Mouse (Mus musculus) embryo, embryonic 10.5 days (tissue): ENCODE measurements around the gene Eras.
"Not testable (repeated sequence)": the region's sequence is repeated elsewhere in the genome, so short reads cannot be mapped to it uniquely, and the experiment has no call there.

Experiments
- DNase-seq: peaks from one replicate; pipeline ENCODE4 v3.0.0-alpha.2; 2015; ENCODE audit warnings: low spot score

Gene Eras

DNA sequence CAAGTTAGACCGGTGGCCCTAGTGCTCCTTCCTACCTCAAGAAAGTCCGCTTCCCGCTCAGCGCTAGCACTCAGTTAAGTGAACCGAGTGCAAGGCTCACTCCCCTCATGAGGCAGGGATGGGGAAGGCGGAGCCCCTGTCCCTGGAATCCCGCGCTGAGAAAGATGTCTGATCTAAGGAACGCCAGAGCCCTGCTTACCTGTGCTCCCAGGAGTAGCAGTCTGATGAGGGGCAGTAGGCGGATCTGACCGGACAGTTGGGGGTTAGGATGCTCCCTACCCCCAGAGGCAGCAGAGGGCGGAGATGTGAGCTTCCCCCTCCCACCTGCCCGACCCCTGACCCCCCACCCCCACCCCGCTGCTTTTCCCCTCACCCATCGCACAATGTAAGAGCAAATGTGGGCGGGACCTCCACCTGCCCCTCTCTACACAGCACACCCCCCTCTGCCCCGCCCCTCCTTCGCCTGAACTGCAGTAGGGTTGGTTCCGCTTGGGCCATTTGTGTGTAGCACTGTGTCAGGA is at the start of gene Eras:
Gene Eras, minus strand, starts transcription at position 338 of the 521 bp plus-strand sequence.
- DNase-seq: no peak

DNA sequence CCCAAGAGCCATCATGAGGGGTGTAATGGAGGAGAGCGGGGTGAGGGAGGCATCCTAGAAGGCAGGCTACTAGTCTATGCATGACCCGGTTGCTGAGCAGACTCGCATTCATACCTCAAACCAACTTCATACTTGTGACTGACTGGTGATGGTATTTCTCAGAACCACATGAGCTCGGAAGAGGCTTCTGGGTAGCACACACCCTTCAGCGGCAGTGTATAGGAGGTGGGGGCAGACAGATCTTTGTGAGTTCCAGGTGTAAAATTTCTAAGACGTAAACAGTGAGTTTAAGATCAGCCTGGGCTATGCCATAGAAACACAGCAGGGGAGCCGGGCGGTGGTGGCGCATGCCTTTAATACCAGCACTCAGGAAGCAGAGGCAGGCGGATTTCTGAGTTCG is 49.5 kb upstream of the Eras start, which contains the start of gene Gata1:
Gene Gata1, minus strand, starts transcription at position 180 of the 400 bp plus-strand sequence.
- no peak for DNase-seq

DNA sequence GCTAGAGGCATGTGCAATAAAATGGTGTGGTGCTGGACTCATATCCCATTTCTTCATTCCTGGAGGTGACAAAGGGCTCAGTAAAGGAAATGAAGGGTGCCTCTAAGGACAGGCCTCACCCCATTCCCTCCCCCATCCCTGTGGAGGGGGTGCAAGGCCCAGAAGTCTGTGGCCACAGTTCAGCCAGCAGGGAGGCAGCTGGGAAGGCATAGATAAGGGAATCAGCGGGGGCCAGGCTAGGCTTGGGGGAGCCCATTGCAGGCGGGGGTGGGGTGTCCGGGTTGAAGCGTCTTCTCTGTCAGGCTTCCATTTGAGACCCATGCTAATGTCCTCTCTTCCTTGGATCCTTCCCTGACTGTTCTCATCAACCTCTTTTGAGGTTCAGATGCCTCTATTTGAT is 42.9 kb upstream of the Eras start:
- no peak for DNase-seq

DNA sequence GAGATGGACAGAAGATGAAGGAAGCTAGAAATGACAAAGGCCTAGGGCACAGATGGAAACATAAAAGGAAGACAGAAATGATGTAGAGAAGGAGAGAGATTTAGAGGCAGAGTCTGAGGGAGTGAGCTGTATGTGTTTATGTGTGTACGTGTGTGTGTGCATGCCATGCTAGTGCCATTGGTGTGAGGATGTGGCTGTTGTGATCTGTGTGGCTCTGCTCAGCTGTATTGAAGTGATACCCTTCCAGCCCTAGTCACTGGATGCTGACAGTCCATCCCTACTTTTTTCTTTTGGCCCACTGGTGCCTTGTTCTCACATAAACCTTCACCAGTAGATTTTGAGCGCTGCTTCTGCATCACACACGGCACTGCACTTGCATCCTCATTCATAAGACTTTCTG is 40.5 kb upstream of the Eras start:
- no peak for DNase-seq

DNA sequence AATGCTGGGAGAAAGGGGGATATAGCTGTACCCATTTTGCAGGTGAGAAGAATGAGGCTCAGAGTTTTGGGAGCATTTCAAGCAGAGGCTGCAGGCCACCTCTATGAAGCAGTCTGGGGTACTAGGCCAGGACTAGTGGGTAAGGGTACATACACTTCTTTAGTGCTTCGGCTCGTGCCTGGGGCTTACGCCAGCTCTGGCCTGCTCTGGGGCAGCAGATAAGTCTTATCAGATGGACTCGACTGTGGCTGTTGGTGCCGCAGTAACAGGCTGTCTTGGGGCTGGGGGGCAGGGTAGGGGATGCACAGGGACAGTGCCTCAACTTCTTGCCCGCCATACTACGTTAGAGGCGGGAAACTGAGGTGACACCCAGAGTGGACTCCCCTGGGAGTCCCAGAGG is 39.8 kb upstream of the Eras start:
- no peak for DNase-seq

DNA sequence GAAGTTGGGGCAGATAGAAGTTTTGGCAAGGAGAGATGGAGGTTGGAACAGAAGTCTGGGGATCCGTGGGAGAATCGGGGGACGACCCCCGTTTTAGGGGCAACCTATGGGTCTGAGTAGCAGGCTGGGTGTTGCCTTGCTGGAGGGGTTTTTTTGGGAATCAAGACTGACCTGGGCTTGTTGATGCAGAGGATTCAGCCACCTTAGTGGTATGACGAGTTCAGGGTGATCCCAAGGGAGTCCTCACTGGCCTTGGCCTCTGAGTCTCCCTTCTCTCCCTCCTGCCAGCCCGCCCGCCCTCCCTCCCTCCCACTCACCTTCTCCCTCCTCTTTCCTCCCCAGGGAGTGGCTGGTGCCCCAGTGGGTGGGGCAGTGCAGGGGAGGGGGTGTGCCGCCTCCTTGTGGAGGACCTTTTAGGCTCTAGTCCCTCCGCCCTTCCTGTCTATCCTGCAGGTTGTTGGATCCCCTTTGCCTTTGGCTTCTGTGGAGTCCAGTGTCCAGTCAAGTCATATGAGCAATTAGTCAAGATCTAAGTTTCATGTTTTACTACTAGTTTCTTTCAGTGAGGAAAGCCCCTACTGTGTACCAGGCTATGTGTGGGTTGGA is 39.3 kb upstream of the Eras start:
- no peak for DNase-seq

DNA sequence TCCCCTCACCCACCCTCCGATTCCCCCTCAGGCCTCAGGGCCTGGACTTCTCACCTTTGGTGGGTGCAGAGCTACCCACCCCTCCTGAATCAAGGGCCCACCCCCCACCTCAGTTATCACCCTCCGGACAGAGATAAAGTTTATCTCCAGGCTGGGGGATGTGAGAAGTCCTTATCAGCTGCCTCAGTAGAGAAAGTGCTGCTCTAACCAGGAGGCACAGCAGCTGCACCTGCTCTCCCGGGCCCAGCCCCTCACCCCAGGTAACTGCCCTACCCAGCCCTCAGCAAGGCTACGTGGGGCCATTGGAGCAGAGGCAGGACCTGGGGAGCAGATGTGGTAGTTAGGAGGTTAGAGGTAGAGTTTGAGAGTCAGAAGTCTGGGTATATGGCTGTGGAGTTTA is 37.8 kb upstream of the Eras start:
- no peak for DNase-seq

DNA sequence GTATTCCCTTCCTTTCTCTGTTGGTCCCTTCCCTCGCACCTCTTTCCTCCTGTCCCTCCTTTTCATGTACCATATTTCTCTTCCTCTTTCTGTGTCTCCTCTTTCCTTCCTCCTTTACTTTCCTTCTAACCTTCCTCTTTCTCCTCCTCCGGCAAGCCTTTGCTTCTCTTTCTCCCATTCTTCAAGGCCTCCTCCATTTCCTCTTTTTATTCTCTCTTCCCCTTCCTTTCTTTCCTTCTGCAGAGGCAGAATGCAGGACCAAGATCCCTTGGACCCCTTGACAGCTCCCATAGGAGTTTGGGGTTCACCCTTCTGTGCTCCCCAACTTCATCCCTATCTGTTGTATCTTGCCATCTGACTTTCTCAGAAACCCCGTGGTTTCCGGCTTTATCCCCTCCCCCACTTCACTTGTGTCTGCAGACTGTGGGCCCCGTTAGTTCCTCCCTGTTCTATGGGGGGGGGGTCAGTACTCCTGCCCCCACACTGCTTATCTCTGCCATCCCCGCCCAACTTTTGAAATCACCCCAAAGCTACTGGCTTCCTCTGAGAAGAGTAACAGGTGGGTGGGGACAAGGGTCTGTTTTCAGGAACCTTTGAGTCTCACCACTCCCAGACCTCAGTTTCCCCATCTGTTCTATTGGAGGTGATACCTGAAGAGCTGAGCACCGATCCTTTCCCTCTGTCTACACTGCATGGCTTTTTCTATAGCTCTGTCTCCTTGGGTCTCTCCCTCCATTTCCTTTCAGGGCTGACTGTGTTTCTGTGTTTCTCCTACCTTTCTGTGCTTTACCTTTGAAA is 35.6 kb upstream of the Eras start:
- DNase-seq: no peak

DNA sequence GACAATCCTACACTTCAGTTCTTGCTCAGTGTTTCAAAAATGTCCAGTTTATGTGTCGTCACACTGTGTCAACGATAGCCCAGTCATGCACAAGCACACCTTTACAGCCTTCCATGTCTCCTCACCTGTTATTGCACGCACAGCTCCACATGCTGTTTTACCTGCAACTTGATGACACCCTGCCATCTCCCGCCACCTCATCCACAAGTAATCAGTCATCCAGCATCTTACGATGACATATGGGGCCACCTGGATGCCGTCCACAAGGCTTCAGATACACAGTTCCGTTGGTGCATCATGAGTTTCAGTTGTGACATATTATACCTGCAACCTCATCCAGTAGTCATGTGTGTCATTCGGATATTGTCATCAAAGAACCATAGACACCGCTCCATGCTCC is 30.5 kb upstream of the Eras start:
- DNase-seq: no peak

DNA sequence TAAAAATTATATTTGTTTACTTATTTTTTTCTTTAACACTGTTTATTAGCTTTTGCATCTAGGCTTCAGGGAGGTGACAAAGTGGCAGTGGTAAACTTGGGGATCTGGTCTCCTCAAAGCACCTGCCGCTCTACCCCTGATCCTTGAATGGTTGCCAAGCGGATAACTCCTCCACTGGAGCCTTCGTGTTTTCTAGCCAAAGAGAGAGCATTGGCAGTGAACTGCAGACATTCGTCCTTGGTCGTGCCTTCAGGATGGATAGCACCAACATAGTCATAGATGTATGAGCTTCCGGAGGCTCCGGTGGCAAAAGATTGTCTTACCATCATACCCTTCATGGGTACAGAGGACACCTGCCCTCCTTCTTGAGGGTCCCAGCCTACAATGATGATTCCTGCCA is 21.7 kb upstream of the Eras start:
- no peak for DNase-seq

DNA sequence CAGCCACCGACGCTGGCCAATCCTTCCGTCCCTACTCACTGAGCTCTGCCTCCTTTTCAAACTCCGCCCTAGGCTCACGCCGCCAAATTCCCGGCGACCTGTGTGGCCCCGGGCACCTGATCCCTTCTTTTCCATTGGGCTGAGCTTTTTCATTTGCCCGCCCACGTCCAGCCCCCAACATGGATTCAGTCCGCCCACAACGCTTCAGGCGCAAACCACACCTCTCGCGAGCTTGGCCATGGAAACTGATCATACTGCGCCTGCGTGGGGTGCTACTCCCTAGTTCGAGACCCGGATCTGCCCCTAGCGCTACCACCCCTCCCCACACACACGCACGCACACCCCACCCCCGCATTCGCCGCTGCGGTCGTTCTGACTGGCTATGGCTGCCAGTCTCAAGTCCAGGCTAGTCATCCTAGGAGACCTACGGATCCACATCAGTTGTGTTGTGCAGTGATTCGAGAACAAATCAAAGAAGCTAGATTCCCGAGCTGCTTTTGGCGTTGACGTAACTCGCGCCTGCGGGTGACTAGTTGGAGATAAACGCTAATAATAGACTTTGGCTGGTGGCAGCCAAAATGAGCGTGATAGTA is 19.6 kb upstream of the Eras start:
- DNase-seq: peak; percentile 95

DNA sequence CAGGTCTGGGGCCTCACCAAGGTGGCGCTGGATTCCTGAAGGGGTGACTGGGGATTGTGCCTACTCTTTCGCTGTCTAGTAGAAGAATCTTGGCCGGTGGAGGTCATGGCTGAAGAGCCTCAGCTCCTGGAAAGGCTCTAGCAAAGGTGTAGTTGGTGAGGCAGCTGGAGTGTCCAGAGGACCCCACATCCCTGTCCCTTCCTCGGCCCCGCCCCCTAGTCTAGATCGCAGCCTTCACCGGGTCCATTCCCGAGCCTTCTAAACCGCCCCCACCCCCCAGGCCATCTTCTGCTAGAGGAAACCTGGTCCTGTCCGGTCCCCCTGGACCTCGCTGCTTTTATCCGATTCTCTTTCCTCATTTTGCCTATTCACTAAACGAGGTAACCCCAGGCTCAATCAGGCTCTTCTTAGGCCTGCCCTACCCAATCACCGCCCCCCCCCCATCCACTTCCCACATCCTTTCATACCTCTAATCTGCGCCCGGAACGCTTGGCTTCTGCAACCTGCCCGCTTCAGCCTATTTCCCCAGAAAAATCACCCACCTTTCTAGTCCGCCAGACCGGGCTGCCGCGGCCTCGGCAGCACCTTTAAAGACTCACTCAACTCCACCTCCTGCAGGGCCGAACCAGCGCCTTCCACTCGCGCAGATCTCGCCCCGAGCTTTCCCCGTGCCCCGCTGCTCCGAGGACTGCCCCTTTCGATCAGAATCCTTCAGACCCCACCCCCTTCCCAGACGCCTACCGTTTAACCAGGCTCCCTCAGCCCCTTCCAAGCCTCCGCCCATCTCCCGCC is 18.9 kb upstream of the Eras start, which contains the start of gene Hdac6:
Gene Hdac6, minus strand, starts transcription at position 782 of the 792 bp plus-strand sequence.
- no peak for DNase-seq

DNA sequence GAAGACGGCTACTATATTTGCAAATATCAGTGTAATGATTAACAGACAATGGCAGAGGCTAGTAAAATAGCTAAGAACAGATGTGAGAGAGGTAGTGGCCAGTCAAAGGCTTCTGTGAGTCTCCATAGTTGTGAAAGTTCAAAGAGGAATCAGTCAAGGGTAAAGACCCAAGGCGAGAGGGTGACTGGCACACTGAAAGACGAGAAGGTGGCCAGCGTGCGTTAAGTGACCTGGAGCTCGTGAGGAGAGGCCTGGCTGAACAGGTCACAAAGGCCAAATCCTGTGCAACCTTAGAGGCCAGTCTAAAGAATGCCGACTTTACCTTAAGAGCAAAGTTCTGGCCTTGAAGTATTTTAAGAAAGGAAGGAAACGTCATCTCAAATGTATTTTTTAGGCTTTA is 17.2 kb upstream of the Eras start:
- DNase-seq: no peak

DNA sequence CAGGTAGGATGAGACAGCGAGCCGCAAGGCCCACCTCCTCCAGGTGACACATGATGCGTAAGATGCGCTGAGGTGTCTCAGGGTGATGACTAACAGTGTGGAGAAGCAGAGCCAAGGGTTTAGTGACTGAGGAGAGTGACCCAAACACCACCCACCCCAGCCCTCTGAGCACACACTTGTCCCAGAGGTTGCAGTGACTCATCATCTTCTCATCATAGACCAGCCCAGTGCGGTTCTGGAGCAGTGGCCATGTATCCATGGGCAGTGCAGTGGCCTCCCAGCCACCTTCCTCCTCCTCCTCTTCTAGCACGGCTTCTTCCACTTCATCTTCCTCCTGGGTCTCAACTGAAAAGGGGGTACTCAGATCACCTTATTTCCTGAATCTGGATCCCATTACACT is 9.3 kb upstream of the Eras start:
- DNase-seq: no peak

DNA sequence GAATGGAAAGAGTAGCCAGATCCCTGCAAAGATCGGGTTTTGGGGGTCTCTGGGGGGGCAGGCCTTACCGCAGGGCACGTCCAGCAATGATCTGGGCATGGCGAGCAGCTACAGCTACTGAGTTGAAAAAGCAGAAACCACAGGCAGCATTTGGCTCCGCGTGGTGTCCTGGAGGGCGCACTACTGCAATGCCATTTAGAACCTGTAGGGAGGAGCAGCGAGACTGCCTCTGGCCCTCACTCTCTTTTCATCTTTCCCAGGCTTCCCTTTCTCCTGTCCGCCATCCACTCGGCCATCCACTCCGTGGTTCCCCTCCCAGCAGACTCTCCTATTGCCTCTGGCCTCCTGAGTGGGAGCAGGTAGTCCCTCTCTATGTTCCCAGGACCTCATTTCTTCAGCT is 8.5 kb upstream of the Eras start:
- no peak for DNase-seq

DNA sequence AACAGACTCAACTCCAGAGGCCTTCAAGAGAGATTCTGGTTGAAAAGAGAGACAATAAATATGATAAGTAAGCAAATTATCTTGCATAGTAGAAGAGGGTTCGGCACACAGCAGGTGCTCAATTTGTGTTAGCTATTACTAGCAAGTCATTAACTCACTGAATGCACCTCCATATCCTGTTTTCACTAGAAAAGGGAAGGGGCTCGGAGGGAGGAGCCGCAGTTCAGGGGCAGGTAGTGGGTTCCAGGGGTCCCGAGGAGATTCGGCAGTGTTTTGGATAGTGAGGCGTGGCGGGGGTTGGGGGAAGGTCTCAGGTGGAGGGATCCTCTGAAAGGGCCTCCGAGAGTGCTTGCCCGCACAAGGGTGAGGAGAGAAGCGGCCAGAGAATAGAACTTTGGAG is 1.3 kb downstream of the Eras start:
- no peak for DNase-seq

DNA sequence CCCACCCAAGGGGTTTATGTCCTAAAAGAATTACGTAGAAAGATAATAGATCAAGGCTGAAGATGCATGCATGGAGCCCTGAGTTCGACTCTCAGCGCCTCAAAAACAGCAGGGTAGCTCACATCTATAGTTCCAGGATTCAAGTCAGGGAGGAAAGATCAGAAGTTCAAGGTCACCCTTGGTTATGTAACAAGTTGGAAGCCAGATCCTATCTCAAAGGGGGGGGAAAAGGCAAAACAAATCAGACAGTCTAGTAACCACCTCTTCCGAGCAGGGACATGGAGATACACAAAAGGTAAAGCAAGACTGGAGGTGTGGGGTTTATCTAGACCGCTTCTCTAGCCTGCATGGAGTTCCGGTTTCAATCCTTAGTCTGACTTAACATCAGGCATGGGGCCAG is 2.1 kb downstream of the Eras start:
- no peak for DNase-seq

DNA sequence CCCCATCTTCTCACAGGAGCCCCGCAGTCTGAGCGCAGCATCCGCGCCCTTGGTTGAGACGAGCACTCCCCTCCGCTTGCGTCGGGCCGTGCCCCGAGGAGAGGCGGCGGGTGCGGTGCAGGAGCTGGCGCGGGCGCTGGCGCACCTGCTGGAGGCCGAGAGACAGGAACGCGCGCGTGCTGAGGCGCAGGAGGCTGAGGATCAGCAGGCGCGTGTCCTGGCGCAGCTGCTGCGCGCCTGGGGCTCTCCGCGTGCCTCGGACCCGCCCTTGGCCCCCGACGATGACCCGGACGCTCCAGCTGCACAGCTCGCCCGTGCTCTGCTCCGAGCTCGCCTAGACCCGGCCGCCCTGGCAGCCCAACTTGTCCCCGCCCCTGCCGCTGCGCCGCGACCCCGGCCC is 6.4 kb downstream of the Eras start:
- no peak for DNase-seq

DNA sequence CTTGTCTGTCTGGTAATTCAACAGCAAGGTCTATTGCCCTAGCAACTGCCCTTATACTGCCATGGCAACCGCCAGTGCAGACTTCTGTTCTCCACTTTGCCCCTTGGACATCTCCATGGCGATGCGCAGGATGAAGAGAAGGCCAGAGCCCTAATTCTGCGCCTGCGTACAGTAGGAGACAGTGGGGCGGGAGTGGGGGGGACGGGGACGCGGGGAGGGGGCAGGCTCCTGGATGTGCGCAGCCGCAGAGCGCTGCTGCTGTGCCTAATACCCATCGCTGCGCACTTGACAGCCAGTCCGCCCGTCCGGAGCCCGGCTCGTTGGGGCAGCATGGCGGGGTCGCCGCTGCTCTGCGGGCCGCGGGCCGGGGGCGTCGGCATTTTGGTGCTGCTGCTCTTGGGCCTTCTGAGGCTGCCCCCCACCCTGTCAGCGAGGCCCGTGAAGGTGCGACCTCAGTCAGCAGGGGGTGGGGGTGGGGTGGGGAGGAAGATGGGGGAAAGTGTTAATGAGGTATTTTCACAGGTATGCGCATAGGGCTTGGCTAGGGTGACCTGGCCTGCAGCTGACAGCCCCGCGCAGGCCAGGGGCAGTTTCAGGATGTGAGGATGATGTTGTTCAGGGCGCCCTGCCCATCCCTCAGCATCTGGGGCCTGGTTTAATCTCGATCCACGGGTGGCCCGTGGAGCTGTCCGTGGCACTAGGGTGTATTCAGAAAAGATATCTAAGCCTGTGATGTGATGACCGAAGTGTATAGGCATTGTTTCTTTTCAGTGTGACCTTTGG is 8.6 kb downstream of the Eras start, which contains the start of gene Pcsk1n:
Gene Pcsk1n, plus strand, starts transcription at position 222 of the 783 bp plus-strand sequence.
- peak; percentile 74 for DNase-seq

DNA sequence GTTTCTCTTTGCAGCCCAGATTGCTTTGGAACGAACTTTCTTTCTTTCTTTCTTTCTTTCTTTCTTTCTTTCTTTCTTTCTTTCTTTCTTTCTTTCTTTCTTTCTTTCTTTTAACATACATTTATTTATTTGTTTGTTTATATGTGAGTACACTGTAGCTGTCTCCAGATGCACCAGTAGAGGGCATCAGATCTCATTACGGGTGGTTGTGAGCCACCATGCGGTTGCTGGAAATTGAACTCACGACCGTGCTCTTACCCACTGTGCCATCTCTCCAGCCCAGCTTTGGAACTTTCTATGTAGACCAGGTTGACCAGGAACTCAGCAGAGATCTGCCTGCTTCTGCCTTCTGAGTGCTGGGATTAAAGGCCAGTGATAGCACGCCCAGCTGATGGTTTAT is 10.4 kb downstream of the Eras start:
- not testable (repeated sequence) for DNase-seq

DNA sequence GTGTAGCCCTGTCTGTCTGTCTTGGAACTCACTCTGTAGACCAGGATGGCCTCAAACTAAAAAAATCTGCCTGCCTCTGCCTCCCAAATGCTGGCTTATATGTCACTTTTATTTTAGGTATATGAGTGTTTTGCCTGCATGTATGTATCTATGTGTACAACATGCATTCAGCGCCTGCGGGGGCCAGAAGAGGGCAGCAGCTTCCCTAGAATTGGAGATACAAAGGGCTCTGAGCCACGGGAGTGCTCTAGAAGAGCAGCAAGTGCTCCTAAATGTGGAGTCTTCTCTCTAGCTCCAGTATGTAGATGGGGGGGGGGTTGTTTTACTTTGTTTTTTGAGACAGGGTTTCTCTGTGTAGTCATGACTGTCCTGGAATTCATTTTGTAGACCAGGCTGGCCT is 12.7 kb downstream of the Eras start:
- DNase-seq: not testable (repeated sequence)
